Mouse (Mus musculus): ENCODE measurements around the gene Gm47289. TPM values are rescaled to one million over a fixed set of nuclear protein-coding genes. Genes with fewer than 3 reads are reported as not detected.

Gm47289 gene
- polyA plus RNA-seq (2016; fragmentation: Nextera tagmentation; extraction: Ambion mirVana), result not detected in 2 replicates

- no peak for ATAC-seq (ENCODE audit: low FRiP score)
- no peaks in the 10 kb centered on the region for H3K36me3 ChIP-seq
- H3K9me3 ChIP-seq (replicated peaks), result no peaks in the 10 kb centered on the region
- H3K27me3 ChIP-seq, result peaks cover 19% of the 10 kb centered on the region
- H3K4me3 ChIP-seq, result no peak within 1 kb of the TSS
- H3K9ac ChIP-seq, result no peak within 1 kb of the TSS
- H3K4me1 ChIP-seq, result no peaks in the 10 kb centered on the region
- H3K4me2 ChIP-seq (replicated peaks), result no peak within 1 kb of the TSS
- no peak within 1 kb of the TSS for H3K27ac ChIP-seq
- 62% methylated on average over 4 of the region's 4 CpGs for WGBS
Measured at GRCm38 (mm10) chr9:119158861-119159260, at the start of gene Gm47289. TSS of gene Gm47289 (plus strand) at chr9:119159161.

- Histone ChIP-seq H3K4me3 (no peak overlapping the region), H3K27ac (no peak overlapping the region), H3K9me3 (replicated peaks) (no peaks in the 10 kb centered on the region), H3K27me3 (no peaks in the 10 kb centered on the region), H3K9ac (no peak overlapping the region), H3K4me2 (replicated peaks) (no peak overlapping the region), H3K4me1 (peaks cover 13% of the 10 kb centered on the region), H3K36me3 (no peaks in the 10 kb centered on the region)
- WGBS, result 62% methylated on average over 12 of the region's 12 CpGs
- no peak for ATAC-seq (ENCODE audit: low FRiP score)
Measured at GRCm38 (mm10) chr9:119109685-119110353, 49.1 kb upstream of the Gm47289 start.

- no peaks in the 10 kb centered on the region for H3K27me3 ChIP-seq
- no peak overlapping the region for H3K4me3 ChIP-seq
- no peak overlapping the region for H3K27ac ChIP-seq
- H3K4me1 ChIP-seq, result peaks cover 13% of the 10 kb centered on the region
- H3K9ac ChIP-seq, result no peak overlapping the region
- H3K36me3 ChIP-seq, result no peaks in the 10 kb centered on the region
- H3K9me3 ChIP-seq (replicated peaks), result no peaks in the 10 kb centered on the region
- no peak overlapping the region for H3K4me2 ChIP-seq (replicated peaks)
- ATAC-seq (ENCODE audit: low FRiP score), result no peak
- WGBS, result 26% methylated on average over 3 of the region's 3 CpGs
Measured at GRCm38 (mm10) chr9:119110640-119111039, 48.3 kb upstream of the Gm47289 start.

- Histone ChIP-seq H3K4me3 (no peak overlapping the region), H3K4me2 (replicated peaks) (no peak overlapping the region), H3K36me3 (no peaks in the 10 kb centered on the region), H3K4me1 (peaks cover 11% of the 10 kb centered on the region), H3K9me3 (replicated peaks) (no peaks in the 10 kb centered on the region), H3K27ac (no peak overlapping the region), H3K9ac (no peak overlapping the region), H3K27me3 (no peaks in the 10 kb centered on the region)
- WGBS, result 88% methylated on average over 17 of the region's 17 CpGs
- no peak for ATAC-seq (ENCODE audit: low FRiP score)
Measured at GRCm38 (mm10) chr9:119114911-119115310, 44.0 kb upstream of the Gm47289 start.

- no peak for ATAC-seq (ENCODE audit: low FRiP score)
- 87% methylated on average over 19 of the region's 19 CpGs for WGBS
- Histone ChIP-seq H3K4me3 (no peak overlapping the region), H3K9ac (no peak overlapping the region), H3K27ac (no peak overlapping the region), H3K4me2 (replicated peaks) (no peak overlapping the region), H3K36me3 (no peaks in the 10 kb centered on the region), H3K4me1 (peaks cover 12% of the 10 kb centered on the region), H3K9me3 (replicated peaks) (no peaks in the 10 kb centered on the region), H3K27me3 (no peaks in the 10 kb centered on the region)
Measured at GRCm38 (mm10) chr9:119119409-119120167, 39.4 kb upstream of the Gm47289 start.

GRCm38 (mm10) chr9:119120168-119120560, 38.8 kb upstream of the Gm47289 start:
- 76% methylated on average over 3 of the region's 3 CpGs for WGBS
- no peak overlapping the region for H3K9ac ChIP-seq
- no peak overlapping the region for H3K4me3 ChIP-seq
- H3K9me3 ChIP-seq (replicated peaks), result no peaks in the 10 kb centered on the region
- no peak overlapping the region for H3K4me2 ChIP-seq (replicated peaks)
- no peak for ATAC-seq (ENCODE audit: low FRiP score)
- no peaks in the 10 kb centered on the region for H3K36me3 ChIP-seq
- H3K27ac ChIP-seq, result no peak overlapping the region
- peaks cover 12% of the 10 kb centered on the region for H3K4me1 ChIP-seq
- H3K27me3 ChIP-seq, result no peaks in the 10 kb centered on the region

GRCm38 (mm10) chr9:119122596-119123369, 36.2 kb upstream of the Gm47289 start:
- H3K4me2 ChIP-seq (replicated peaks), result no peak overlapping the region
- ATAC-seq (ENCODE audit: low FRiP score), result no peak
- peaks cover 12% of the 10 kb centered on the region for H3K4me1 ChIP-seq
- 88% methylated on average over 18 of the region's 18 CpGs for WGBS
- H3K9me3 ChIP-seq (replicated peaks), result no peaks in the 10 kb centered on the region
- no peaks in the 10 kb centered on the region for H3K36me3 ChIP-seq
- no peaks in the 10 kb centered on the region for H3K27me3 ChIP-seq
- H3K27ac ChIP-seq, result no peak overlapping the region
- no peak overlapping the region for H3K4me3 ChIP-seq
- H3K9ac ChIP-seq, result no peak overlapping the region

- H3K4me3 ChIP-seq, result no peak overlapping the region
- WGBS, result 87% methylated on average over 12 of the region's 12 CpGs
- no peak for ATAC-seq (ENCODE audit: low FRiP score)
- no peak overlapping the region for H3K9ac ChIP-seq
- no peaks in the 10 kb centered on the region for H3K36me3 ChIP-seq
- no peak overlapping the region for H3K27ac ChIP-seq
- H3K27me3 ChIP-seq, result no peaks in the 10 kb centered on the region
- H3K4me1 ChIP-seq, result no peaks in the 10 kb centered on the region
- no peak overlapping the region for H3K4me2 ChIP-seq (replicated peaks)
- no peaks in the 10 kb centered on the region for H3K9me3 ChIP-seq (replicated peaks)
Measured at GRCm38 (mm10) chr9:119128436-119129181, 30.4 kb upstream of the Gm47289 start.

GRCm38 (mm10) chr9:119130692-119131091, 28.3 kb upstream of the Gm47289 start:
- no peak overlapping the region for H3K4me2 ChIP-seq (replicated peaks)
- no peak overlapping the region for H3K4me3 ChIP-seq
- no peak overlapping the region for H3K9ac ChIP-seq
- WGBS, result 75% methylated on average over 5 of the region's 5 CpGs
- no peaks in the 10 kb centered on the region for H3K36me3 ChIP-seq
- no peaks in the 10 kb centered on the region for H3K4me1 ChIP-seq
- H3K27me3 ChIP-seq, result no peaks in the 10 kb centered on the region
- ATAC-seq (ENCODE audit: low FRiP score), result no peak
- no peak overlapping the region for H3K27ac ChIP-seq
- no peaks in the 10 kb centered on the region for H3K9me3 ChIP-seq (replicated peaks)

- H3K27me3 ChIP-seq, result no peaks in the 10 kb centered on the region
- no peak overlapping the region for H3K4me2 ChIP-seq (replicated peaks)
- no peaks in the 10 kb centered on the region for H3K9me3 ChIP-seq (replicated peaks)
- no peak overlapping the region for H3K4me3 ChIP-seq
- 86% methylated on average over 2 of the region's 2 CpGs for WGBS
- no peak overlapping the region for H3K9ac ChIP-seq
- H3K36me3 ChIP-seq, result no peaks in the 10 kb centered on the region
- no peak overlapping the region for H3K27ac ChIP-seq
- no peak for ATAC-seq (ENCODE audit: low FRiP score)
- H3K4me1 ChIP-seq, result no peaks in the 10 kb centered on the region
Measured at GRCm38 (mm10) chr9:119138836-119139235, 20.1 kb upstream of the Gm47289 start.

- no peak overlapping the region for H3K27ac ChIP-seq
- H3K9ac ChIP-seq, result no peak overlapping the region
- no peaks in the 10 kb centered on the region for H3K9me3 ChIP-seq (replicated peaks)
- H3K4me3 ChIP-seq, result no peak overlapping the region
- H3K4me1 ChIP-seq, result no peaks in the 10 kb centered on the region
- H3K27me3 ChIP-seq, result no peaks in the 10 kb centered on the region
- no peak overlapping the region for H3K4me2 ChIP-seq (replicated peaks)
- ATAC-seq (ENCODE audit: low FRiP score), result no peak
- H3K36me3 ChIP-seq, result no peaks in the 10 kb centered on the region
- WGBS, result 90% methylated on average over 5 of the region's 5 CpGs
Measured at GRCm38 (mm10) chr9:119142066-119142465, 16.9 kb upstream of the Gm47289 start.

- Histone ChIP-seq H3K4me1 (no peaks in the 10 kb centered on the region), H3K9ac (no peak overlapping the region), H3K27me3 (no peaks in the 10 kb centered on the region), H3K27ac (no peak overlapping the region), H3K4me3 (no peak overlapping the region), H3K9me3 (replicated peaks) (no peaks in the 10 kb centered on the region), H3K36me3 (no peaks in the 10 kb centered on the region), H3K4me2 (replicated peaks) (no peak overlapping the region)
- WGBS, result 80% methylated on average over 9 of the region's 9 CpGs
- no peak for ATAC-seq (ENCODE audit: low FRiP score)
Measured at GRCm38 (mm10) chr9:119143372-119143771, 15.6 kb upstream of the Gm47289 start.
